ENCODE assay signal across 24 mouse cellular contexts in genomic region chr11:55018034-55018433, GRCm38 (mm10). TPM values are rescaled to one million over a fixed set of nuclear protein-coding genes. Genes with fewer than 3 reads are reported as not detected.
DNase-seq lines count a peak whose midpoint lies in the region; ATAC-seq and TF ChIP-seq lines count a peak whose summit lies in the region.
"Had no signal": no experiment of that assay in that cellular context is flagged by ENCODE, and none has a peak within 500 bp of the region (broad histone marks: within the 10 kb centered on the region; RNA-seq: fewer than 3 reads in every experiment).

No protein-coding gene starts in this region.

- WGBS in heart, embryonic 14.5 days, result 27% methylated on average over 6 of the region's 6 CpGs

- H3K36me3 ChIP-seq in heart, embryonic 14.5 days (ENCODE audit: control insufficient read depth, insufficient read depth, low read length), result peaks cover 74% of the 10 kb centered on the region
- H3K36me3 ChIP-seq: G1E had no signal

- H3K4me1 ChIP-seq in heart, embryonic 14.5 days (ENCODE audit: control insufficient read depth in 2 of 2, insufficient read depth in 2 of 2, low read length in 2 of 2), result peaks cover 65 to 83% of the 10 kb centered on the region in 2 experiments
- H3K4me1 ChIP-seq in brown adipose tissue, adult 24 weeks (ENCODE audit: control insufficient read depth, insufficient read depth, insufficient read length, low read length), result peaks cover 50% of the 10 kb centered on the region

- TF ChIP-seq CTCF in gastrocnemius, adult 2 months (IDR thresholded peaks at IDR 0.05), result no peak

- H3K4me3 ChIP-seq in gastrocnemius, adult 2 months, result no peak overlapping the region
- no peak overlapping the region for H3K4me3 ChIP-seq in heart, embryonic 14.5 days (ENCODE audit: control insufficient read depth in 1 of 2, insufficient read depth in 1 of 2, low read depth in 1 of 2, low read length in 2 of 2)
- no peak overlapping the region for H3K4me3 ChIP-seq in brown adipose tissue, adult 24 weeks (ENCODE audit: insufficient read depth, low read depth, low read length)
- H3K4me3 ChIP-seq: erythroblast, embryonic 14.5 days; forebrain, embryonic 13.5 days; liver, embryonic 12.5 days had no signal

- intact Hi-C loops in gastrocnemius, adult 2 months (cut with DNase I), result no loop called here
- intact Hi-C loops in heart, postnatal 25 days (cut with DNase I), result no loop called here

- H3K9ac ChIP-seq in heart, embryonic 14.5 days (ENCODE audit: low read length), result no peak overlapping the region; the same call in 1 of the 2 replicates
- H3K9ac ChIP-seq: forebrain, embryonic 13.5 days; liver, embryonic 12.5 days had no signal

- DNase-seq in gastrocnemius, adult 2 months, result peak; percentile 40
- no peak for DNase-seq in gastrocnemius, postnatal 10 days
- no peak for DNase-seq in heart, postnatal 25 days (ENCODE audit: low spot score)
- DNase-seq in skeletal muscle tissue, adult 2 months (ENCODE audit: low read depth, low spot score), result peak; percentile 71
- DNase-seq in adrenal gland, adult 18-20 months (ENCODE audit: low spot score in 2 of 2), result no peak
- DNase-seq: adrenal gland, postnatal 25 days; cerebellum, adult 8-10 months; gastrocnemius, postnatal 36 days; kidney, adult 11 months; left cerebral cortex, postnatal 4 days; lung, adult 2 months; lung, postnatal 4 days; retina, postnatal 1 day; right cerebral cortex, postnatal 4 days; thymus, postnatal 25 days had no signal

- peak overlapping the region; percentile 90 for H3K27ac ChIP-seq in gastrocnemius, adult 2 months
- peak overlapping the region; percentile 40 to 92 for H3K27ac ChIP-seq in heart, embryonic 14.5 days (replicated peaks in 1 of 2; ENCODE audit: control insufficient read depth in 1 of 2, insufficient read depth in 1 of 2, low read depth in 2 of 2, low read length in 2 of 2)
- peak overlapping the region; percentile 28; the same call in 1 of the 2 replicates for H3K27ac ChIP-seq in brown adipose tissue, adult 24 weeks (replicated peaks; ENCODE audit: low read depth, low read length)
- H3K27ac ChIP-seq: forebrain, embryonic 13.5 days; kidney, postnatal 0 days; liver, embryonic 12.5 days had no signal

- no peak for ATAC-seq in heart, embryonic 14.5 days (ENCODE audit: insufficient number of reproducible peaks, insufficient read depth, low FRiP score, low read depth)
- ATAC-seq: activated CD4-positive, CD25-positive, alpha-beta regulatory T cell, adult 4 months; forebrain, embryonic 13.5 days; liver, embryonic 12.5 days; midbrain, embryonic 16.5 days had no signal

- no peak overlapping the region for H3K4me2 ChIP-seq in heart, embryonic 14.5 days (ENCODE audit: low read length)
- H3K4me2 ChIP-seq: forebrain, embryonic 13.5 days; liver, embryonic 12.5 days had no signal

- H3K9me3 ChIP-seq in heart, embryonic 14.5 days (ENCODE audit: control insufficient read depth, low read length), result no peaks in the 10 kb centered on the region
- H3K9me3 ChIP-seq: forebrain, embryonic 13.5 days; G1E; liver, embryonic 12.5 days had no signal

- no peaks in the 10 kb centered on the region for H3K27me3 ChIP-seq in heart, embryonic 14.5 days (ENCODE audit: control insufficient read depth, insufficient read depth, low read length)
- H3K27me3 ChIP-seq: forebrain, embryonic 13.5 days; liver, embryonic 12.5 days had no signal

RNA-seq across cellular contexts. Expression of gene Anxa6, which starts 15.2 kb away (rescaled TPM):
- 100 to 1,000 TPM; 166 to 187 TPM for total RNA-seq in gastrocnemius, adult 2 months (2021)
- total RNA-seq in gastrocnemius, postnatal 10 days (2021), result 100 to 1,000 TPM; 297 to 313 TPM
- polyA plus RNA-seq in heart, embryonic 14.5 days (2014; fragmentation: Nextera tagmentation; extraction: Ambion mirVana), result 369 and 384 TPM in 2 replicates
- total RNA-seq in heart, postnatal 25 days (2021), result 100 to 1,000 TPM; 240 to 246 TPM
- 212 and 213 TPM in 2 replicates for polyA plus RNA-seq in brown adipose tissue, adult 24 weeks (2012; ENCODE audit: insufficient read depth, insufficient read length, missing spikeins)
- 100 to 1,000 TPM; 123 to 197 TPM for total RNA-seq in adrenal gland, adult 18-20 months (2021)

RNA-seq across cellular contexts. Expression of gene Tnip1, which starts 55.3 kb away (rescaled TPM):
- 10 to 100 TPM; 29.8 to 31.7 TPM for total RNA-seq in gastrocnemius, adult 2 months (2021)
- total RNA-seq in gastrocnemius, postnatal 10 days (2021), result 10 to 100 TPM; 31.7 to 37.5 TPM
- polyA plus RNA-seq in heart, embryonic 14.5 days (2014; fragmentation: Nextera tagmentation; extraction: Ambion mirVana), result 19.3 and 20.5 TPM in 2 replicates
- 10 to 100 TPM; 27.1 to 29.8 TPM for total RNA-seq in heart, postnatal 25 days (2021)
- polyA plus RNA-seq in brown adipose tissue, adult 24 weeks (2012; ENCODE audit: insufficient read depth, insufficient read length, missing spikeins), result 16.0 and 16.9 TPM in 2 replicates
- 10 to 100 TPM; 63.7 to 85.8 TPM for total RNA-seq in adrenal gland, adult 18-20 months (2021)

RNA-seq across cellular contexts. Expression of gene Ccdc69, which starts 59.9 kb away (rescaled TPM):
- 1 to 10 TPM; 3.6 to 3.9 TPM for total RNA-seq in gastrocnemius, adult 2 months (2021)
- 10 to 100 TPM; 14.1 to 14.4 TPM for total RNA-seq in gastrocnemius, postnatal 10 days (2021)
- 25.6 and 26.7 TPM in 2 replicates for polyA plus RNA-seq in heart, embryonic 14.5 days (2014; fragmentation: Nextera tagmentation; extraction: Ambion mirVana)
- total RNA-seq in heart, postnatal 25 days (2021), result 10 to 100 TPM; 11.4 to 13.4 TPM
- polyA plus RNA-seq in brown adipose tissue, adult 24 weeks (2012; ENCODE audit: insufficient read depth, insufficient read length, missing spikeins), result 42.5 and 46.3 TPM in 2 replicates
- total RNA-seq in adrenal gland, adult 18-20 months (2021), result 1 to 10 TPM; 7.4 to 9.8 TPM
- total RNA-seq: G1E; left cerebral cortex, postnatal 4 days had no signal
- polyA plus RNA-seq: erythroblast, embryonic 14.5 days; G1E had no signal

Comparison
In these comparisons a context has a peak if more than half of its experiments do, and no peak if none do; other contexts are left out.
1. DNase-seq: peak in gastrocnemius, adult 2 months (single experiment) and skeletal muscle tissue, adult 2 months (single experiment); none in gastrocnemius, postnatal 10 days (single experiment), heart, postnatal 25 days (single experiment) and adrenal gland, adult 18-20 months (0 of 2).
2. H3K27ac ChIP-seq: peak in every context shown above with its lines; median percentile 90 in gastrocnemius, adult 2 months; 66 in heart, embryonic 14.5 days; 28 in brown adipose tissue, adult 24 weeks.